In the genomic region with DNA sequence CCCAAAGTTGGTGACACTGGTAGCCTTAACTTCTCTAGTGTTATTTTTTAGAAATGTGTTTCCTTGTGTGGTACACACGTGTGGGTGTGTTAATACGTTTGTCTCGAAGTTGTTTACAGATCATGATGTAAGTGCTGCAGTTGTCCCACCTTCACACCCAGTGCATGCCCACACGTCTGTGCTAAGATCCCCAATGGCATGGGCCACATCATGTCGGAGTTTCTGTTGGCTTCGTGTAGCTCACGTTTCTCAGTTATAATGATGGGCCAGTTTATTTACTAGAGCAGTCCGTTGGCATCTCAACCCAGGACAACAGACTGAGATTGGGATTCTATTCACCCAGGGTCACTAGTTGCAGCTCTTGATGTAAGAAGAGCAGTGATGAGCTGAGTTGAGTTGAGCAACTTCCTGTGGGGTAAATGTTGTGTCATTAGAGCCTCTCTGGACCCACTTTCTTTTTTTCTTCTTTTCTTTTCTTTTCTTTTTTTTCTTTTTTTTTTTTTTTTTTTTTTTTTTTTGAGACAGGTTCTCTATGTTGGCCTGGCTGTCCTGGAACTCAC, we compare ENCODE assay signal across 10 mouse cellular contexts. TPM values are rescaled to one million over a fixed set of nuclear protein-coding genes. Genes with fewer than 3 reads are reported as not detected.
DNase-seq lines count a peak whose midpoint lies in the region; ATAC-seq and TF ChIP-seq lines count a peak whose summit lies in the region.
"Had no signal": no experiment of that assay in that cellular context is flagged by ENCODE, and none has a peak within 500 bp of the region (broad histone marks: within the 10 kb centered on the region; RNA-seq: fewer than 3 reads in every experiment).

No protein-coding gene starts in this region.

- H3K27me3 ChIP-seq in kidney, embryonic 14.5 days (ENCODE audit: control insufficient read depth, insufficient read depth, low read length), result no peaks in the 10 kb centered on the region
- no peaks in the 10 kb centered on the region for H3K27me3 ChIP-seq in heart, embryonic 16.5 days (ENCODE audit: control insufficient read depth, insufficient read depth, low read length)
- no peaks in the 10 kb centered on the region for H3K27me3 ChIP-seq in midbrain, embryonic 14.5 days (ENCODE audit: control insufficient read depth, insufficient read depth, low read length)

- 71% methylated on average over 8 of the region's 8 CpGs for WGBS in kidney, embryonic 14.5 days
- WGBS in heart, embryonic 16.5 days, result 75% methylated on average over 8 of the region's 8 CpGs
- WGBS in midbrain, embryonic 14.5 days, result 86% methylated on average over 8 of the region's 8 CpGs

- H3K4me3 ChIP-seq in kidney, embryonic 14.5 days (ENCODE audit: low read length), result peak overlapping the region; percentile 67; the same call in 1 of the 2 replicates
- H3K4me3 ChIP-seq in bone marrow macrophage, adult 2 months (ENCODE audit: insufficient read depth, low read length), result peak overlapping the region; percentile 24; the same call in 1 of the 2 replicates
- peak overlapping the region; percentile 18; the same call in 1 of the 2 replicates for H3K4me3 ChIP-seq in heart, embryonic 16.5 days (ENCODE audit: low read length)
- no peak overlapping the region for H3K4me3 ChIP-seq in midbrain, embryonic 14.5 days (replicated peaks; ENCODE audit: low read depth, low read length)

- H3K4me2 ChIP-seq in kidney, embryonic 14.5 days (replicated peaks; ENCODE audit: low read depth, low read length), result peak overlapping the region; percentile 79; the same call in 1 of the 2 replicates
- peak overlapping the region; percentile 86 for H3K4me2 ChIP-seq in heart, embryonic 16.5 days (ENCODE audit: low read depth, low read length)
- peak overlapping the region; percentile 61 for H3K4me2 ChIP-seq in midbrain, embryonic 14.5 days (ENCODE audit: low read length)

- TF ChIP-seq POLR2A in bone marrow macrophage, adult 2 months (IDR thresholded peaks at IDR 0.05; ENCODE audit: borderline replicate concordance, low read depth, low read length), result no peak

- H3K9ac ChIP-seq in kidney, embryonic 14.5 days (ENCODE audit: low read depth, low read length), result no peak overlapping the region
- H3K9ac ChIP-seq in heart, embryonic 16.5 days (ENCODE audit: low read length), result no peak overlapping the region
- no peak overlapping the region for H3K9ac ChIP-seq in midbrain, embryonic 14.5 days (replicated peaks; ENCODE audit: low read length)

- no peak for TF ChIP-seq CTCF in bone marrow macrophage, adult 2 months (IDR thresholded peaks at IDR 0.05; ENCODE audit: low read depth, low read length)

- H3K9me3 ChIP-seq in kidney, embryonic 14.5 days (ENCODE audit: control insufficient read depth, low read length), result 0 out of 2 replicates have a peak, but pooled peaks cover 2% of the 10 kb centered on the region
- H3K9me3 ChIP-seq in heart, embryonic 16.5 days (replicated peaks; ENCODE audit: control insufficient read depth, low read length), result 0 out of 2 replicates have a peak, but pooled peaks cover 3% of the 10 kb centered on the region
- H3K9me3 ChIP-seq in midbrain, embryonic 14.5 days (ENCODE audit: control insufficient read depth, low read length), result no peaks in the 10 kb centered on the region

- DNase-seq in kidney, postnatal 25 days, result no peak
- no peak for DNase-seq in midbrain, embryonic 14.5 days
- no peak for DNase-seq in layer of hippocampus, adult 18-20 months (ENCODE audit: low spot score in 2 of 2)
- no peak for DNase-seq in yolk sac, embryonic 10.5 days (ENCODE audit: low spot score)
- DNase-seq: cerebellum, adult 18-20 months; kidney, postnatal 4 days had no signal

- no peak for ATAC-seq in kidney, embryonic 14.5 days (ENCODE audit: low FRiP score, low TSS enrichment)
- no peak for ATAC-seq in heart, embryonic 16.5 days (replicated peaks; ENCODE audit: extremely low read depth, insufficient read depth, low FRiP score)
- ATAC-seq in midbrain, embryonic 14.5 days (ENCODE audit: low FRiP score, low TSS enrichment), result no peak
- no peak for ATAC-seq in monocyte, adult 5-6 weeks (replicated peaks; ENCODE audit: insufficient number of reproducible peaks, low FRiP score, low TSS enrichment, poor library complexity, severe bottlenecking)

- 0 out of 2 replicates have a peak, but pooled peaks cover 4% of the 10 kb centered on the region for H3K4me1 ChIP-seq in kidney, embryonic 14.5 days (ENCODE audit: control insufficient read depth, insufficient read depth, low read length)
- peaks cover 18% of the 10 kb centered on the region for H3K4me1 ChIP-seq in bone marrow macrophage, adult 2 months (ENCODE audit: control insufficient read depth, insufficient read depth, low read length)
- 0 out of 2 replicates have a peak, but pooled peaks cover 6% of the 10 kb centered on the region for H3K4me1 ChIP-seq in heart, embryonic 16.5 days (ENCODE audit: control insufficient read depth, insufficient read depth, low read length)
- H3K4me1 ChIP-seq in midbrain, embryonic 14.5 days (ENCODE audit: control insufficient read depth, insufficient read depth, low read length), result peaks cover 21% of the 10 kb centered on the region

- H3K36me3 ChIP-seq in kidney, embryonic 14.5 days (ENCODE audit: control insufficient read depth, insufficient read depth, low read length), result peaks cover 6% of the 10 kb centered on the region; the same call in 1 of the 2 replicates
- peaks cover 4% of the 10 kb centered on the region; the same call in 1 of the 2 replicates for H3K36me3 ChIP-seq in heart, embryonic 16.5 days (ENCODE audit: control insufficient read depth, insufficient read depth)
- H3K36me3 ChIP-seq in midbrain, embryonic 14.5 days (ENCODE audit: control insufficient read depth, insufficient read depth, low read length), result no peaks in the 10 kb centered on the region

- H3K27ac ChIP-seq in kidney, embryonic 14.5 days (ENCODE audit: low read depth, low read length), result no peak overlapping the region
- H3K27ac ChIP-seq in bone marrow macrophage, adult 2 months (ENCODE audit: insufficient read depth, low read depth, low read length), result peak overlapping the region; percentile 2; the same call in 1 of the 2 replicates
- H3K27ac ChIP-seq in heart, embryonic 16.5 days (ENCODE audit: low read length), result no peak overlapping the region
- no peak overlapping the region for H3K27ac ChIP-seq in midbrain, embryonic 14.5 days (replicated peaks; ENCODE audit: low read depth, low read length)

RNA-seq across cellular contexts. Expression of a gene that starts 2.2 kb away (rescaled TPM):
- polyA plus RNA-seq in kidney, embryonic 14.5 days (2014; fragmentation: Nextera tagmentation; extraction: Ambion mirVana), result 12.1 and 15.8 TPM in 2 replicates
- 32.3 and 33.2 TPM in 2 replicates for polyA plus RNA-seq in bone marrow macrophage, adult 2 months (2012; ENCODE audit: insufficient read depth, insufficient read length, missing spikeins)
- 3.6 and 11.6 TPM in 2 replicates for polyA plus RNA-seq in heart, embryonic 16.5 days (2015; fragmentation: Nextera tagmentation; extraction: Ambion mirVana)
- polyA plus RNA-seq in midbrain, embryonic 14.5 days (2014; fragmentation: Nextera tagmentation; extraction: Ambion mirVana), result 23.5 and 23.9 TPM in 2 replicates
- 10 to 100 TPM; 77.9 to 82.2 TPM for total RNA-seq in layer of hippocampus, adult 18-20 months (2021)
- total RNA-seq in monocyte, adult 5-6 weeks (2017), result 28.7 to 43.3 TPM (median 38.8 TPM) in 3 replicates
